Mouse (Mus musculus) A20 (cell line): ENCODE results near the gene Tnrc6c.

Experiments
- DNase-seq: peaks from one replicate; pipeline ENCODE4 v3.0.0-alpha.2; 2011; ENCODE audit warnings: low read depth, low spot score

Tnrc6c gene

DNA sequence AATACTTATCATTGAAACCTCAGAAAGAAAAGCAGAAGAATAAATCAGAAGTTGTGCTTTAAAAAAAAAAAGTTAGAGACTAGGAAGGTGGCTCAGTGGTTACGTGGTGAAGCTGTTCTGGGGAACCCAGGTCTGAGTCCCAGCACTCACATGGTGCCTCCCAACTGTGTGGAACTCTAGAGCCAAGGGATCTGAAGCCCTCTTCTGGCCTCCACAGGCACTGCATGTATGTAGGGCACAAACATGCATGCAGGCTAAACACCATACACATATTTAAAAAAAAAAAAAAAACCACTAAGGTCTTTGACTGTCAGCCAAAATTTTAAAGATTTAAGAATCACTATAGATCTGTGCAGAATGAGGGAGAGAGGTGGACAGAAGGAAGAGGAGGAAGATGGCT is 20.4 kb downstream of the Tnrc6c start:
- DNase-seq = no peak

DNA sequence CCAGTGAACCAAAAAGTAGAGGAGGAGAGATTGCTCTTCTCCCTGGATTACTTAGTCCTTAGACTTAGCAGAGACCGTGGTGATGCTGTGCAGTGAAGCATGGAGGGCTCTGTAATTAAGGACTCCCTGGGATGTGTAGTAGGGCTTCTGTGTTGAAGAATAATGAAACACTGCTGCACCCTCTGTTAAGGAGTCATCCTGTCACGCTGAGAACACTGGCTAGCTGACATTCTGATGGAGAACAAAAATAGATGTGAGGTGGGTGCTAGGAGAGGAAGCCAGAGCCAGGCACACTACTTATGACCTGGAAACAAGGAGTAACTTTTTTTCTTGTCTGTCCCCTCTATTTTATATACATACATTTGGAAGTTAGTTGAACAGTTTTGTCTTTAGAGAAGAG is 22.6 kb downstream of the Tnrc6c start:
- DNase-seq = no peak

DNA sequence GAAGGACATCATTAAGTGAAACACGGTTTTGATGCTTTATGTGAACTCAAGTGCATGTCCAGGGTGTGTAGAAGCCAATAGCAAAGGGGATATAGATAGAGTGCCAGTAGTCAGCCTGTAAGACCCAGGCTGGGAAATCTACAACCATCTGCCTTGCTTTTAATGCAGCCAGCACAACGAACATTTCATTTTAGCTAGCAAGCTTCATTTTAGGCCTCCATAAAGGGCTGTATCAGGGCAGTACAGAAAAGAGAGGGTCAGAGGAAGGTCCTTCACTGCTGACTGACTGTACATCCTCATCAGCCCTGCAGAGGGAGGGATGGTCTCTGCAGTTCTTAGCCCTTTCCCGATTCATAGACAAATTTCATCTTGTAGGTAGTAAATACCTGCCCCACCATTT is 23.0 kb downstream of the Tnrc6c start:
- DNase-seq = no peak

DNA sequence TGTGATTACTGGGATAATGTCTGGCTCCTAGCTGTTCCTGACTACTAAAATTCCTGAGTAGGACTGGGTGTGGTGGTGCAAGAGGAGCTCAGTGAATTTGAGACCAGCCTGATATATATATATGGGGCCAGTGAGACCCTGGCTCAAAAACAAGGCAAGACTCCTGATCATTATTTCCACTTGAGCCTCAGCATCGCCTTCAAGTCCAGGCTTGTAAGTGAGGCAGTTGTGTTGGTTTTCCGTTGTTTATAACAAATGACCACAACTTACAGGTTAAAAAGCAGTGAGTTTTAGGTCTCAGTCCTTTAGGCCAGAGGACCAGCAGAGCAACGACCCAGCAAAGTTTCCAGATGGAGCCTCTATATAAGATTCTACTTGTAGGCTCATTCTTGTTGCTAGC is 23.5 kb downstream of the Tnrc6c start:
- DNase-seq = no peak

DNA sequence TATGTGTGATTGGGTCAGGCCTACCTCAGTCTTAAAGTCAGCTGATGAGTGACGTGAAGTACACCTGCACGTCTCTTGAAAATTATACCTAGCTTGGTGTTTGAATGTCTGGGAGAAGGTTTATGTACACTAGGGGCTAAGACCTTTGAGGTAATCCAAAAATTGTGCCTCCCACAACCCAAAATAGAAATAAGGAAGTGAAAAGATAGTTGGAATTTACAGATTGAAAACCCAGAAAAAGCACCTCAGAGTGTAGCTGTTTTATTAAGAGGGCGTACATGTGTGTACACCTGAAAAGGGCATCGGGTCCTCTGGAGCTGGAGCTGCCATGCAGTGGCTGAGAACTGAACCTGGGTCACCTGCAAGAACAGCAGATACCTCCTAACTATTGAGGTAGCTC is 24.1 kb downstream of the Tnrc6c start:
- no peak for DNase-seq

DNA sequence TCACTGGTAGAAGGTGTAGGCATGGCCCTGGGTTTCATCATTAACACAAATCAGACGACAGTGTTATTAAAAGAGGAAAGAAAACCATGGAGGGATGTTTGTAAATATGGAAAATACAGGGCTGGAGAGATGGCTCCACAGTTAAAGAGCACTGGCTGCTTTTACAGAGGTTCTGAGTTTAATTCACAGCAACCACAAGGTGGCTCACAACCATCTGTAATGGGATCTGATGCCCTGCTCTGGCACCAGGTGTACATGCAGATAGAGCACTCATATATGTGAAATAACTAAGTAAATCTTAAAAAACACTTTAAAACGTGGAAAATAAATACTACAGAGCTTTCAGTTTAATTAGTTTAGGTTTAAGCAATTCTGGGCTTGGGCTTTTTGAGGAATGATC is 24.7 kb downstream of the Tnrc6c start:
- DNase-seq = peak; percentile 51

DNA sequence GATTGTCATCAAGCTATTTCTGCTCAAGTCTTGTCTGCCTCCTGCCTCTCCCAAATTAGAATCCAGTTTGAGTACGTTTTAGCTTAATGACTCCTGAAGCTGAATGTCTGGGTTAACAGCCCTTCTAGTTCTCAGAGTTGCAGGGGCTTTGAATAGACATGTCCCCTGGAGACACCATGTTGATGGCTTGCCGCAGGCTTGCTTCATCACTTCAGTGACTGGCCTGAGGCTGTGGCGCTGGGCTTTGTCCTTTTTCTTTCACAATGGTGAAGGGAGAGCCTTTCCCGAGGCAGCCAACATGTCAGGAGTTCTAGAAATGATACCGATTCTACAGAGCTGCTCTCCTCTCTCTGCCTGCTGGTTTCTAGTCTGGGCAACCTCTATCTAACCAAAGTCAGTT is 30.6 kb downstream of the Tnrc6c start:
- no peak for DNase-seq

DNA sequence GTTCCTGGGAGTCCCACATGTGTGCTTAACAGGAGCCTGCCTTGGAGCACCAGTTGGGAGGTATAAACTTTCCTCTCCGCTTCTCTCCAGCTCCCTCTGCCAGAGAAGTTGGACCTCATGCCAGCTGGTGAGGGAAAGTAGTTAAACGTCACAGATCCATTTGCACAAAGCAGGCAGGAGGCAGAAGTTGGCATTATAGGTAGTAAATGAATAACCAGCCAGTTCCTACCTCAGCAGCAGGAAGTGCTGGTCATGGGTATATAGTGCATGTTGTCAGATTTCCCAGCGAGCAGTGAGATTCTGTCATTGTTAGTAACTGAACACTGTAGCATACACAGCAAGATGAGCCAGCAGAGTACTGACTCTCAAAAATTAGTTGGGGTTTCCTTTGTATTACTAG is 31.4 kb downstream of the Tnrc6c start:
- DNase-seq = no peak

DNA sequence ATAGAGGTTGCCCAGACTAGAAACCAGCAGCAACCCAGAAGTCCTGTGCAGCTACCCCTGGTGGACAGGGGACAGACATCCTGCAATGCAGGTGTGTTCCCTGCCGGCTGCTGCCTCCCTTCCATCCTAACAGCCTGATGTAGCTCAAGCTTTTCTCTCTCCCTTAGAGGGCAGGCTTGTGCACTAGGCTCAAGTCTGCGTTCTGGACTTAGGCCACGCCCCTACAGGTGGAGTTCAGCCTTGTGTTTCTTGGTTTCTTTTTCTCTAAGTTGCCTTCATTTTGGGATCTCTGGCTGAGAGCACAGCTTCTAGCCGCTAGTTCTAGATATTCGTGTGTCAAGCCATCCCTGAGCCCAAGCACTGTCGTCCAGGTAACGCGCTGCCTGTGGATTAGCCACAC is 31.9 kb downstream of the Tnrc6c start:
- DNase-seq = peak; percentile 74

DNA sequence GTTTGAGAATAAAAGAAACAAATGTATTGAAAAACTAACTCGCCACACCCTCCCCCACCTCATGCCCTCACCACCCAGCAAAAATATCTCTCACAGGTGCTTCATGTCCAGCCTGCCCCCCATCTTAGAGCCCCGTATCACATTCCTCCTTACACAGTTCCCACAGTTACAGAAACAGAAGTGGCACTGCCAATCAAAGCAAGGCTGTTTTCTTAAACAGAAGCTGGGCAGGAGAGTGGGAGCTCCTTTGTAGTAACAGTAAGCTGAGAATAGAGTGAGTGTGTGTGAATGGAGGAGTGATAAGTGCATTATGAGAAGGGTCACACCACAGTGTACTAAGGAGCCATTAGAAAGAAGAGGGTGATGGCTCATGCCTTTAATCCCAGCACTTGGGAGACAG is 34.5 kb downstream of the Tnrc6c start:
- no peak for DNase-seq

DNA sequence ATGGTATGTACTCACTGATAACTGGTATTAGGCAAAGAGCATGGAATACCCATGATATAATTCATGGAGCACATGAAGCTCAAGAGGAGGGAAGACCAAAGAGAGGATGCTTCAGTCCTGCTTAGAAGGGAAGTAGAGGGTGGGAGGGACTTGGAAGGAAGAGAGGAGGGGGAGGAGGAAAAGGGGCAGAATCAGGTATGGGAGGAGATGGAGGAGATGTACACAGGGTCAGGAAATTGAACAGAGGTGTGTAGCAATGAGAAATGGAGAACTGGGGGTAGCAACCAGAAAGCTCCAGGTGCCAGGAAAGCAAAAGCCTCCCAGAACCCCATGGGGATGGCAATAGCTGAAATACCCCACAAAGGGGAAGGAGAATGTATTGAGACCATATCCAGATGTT is 37.2 kb downstream of the Tnrc6c start:
- DNase-seq = no peak

DNA sequence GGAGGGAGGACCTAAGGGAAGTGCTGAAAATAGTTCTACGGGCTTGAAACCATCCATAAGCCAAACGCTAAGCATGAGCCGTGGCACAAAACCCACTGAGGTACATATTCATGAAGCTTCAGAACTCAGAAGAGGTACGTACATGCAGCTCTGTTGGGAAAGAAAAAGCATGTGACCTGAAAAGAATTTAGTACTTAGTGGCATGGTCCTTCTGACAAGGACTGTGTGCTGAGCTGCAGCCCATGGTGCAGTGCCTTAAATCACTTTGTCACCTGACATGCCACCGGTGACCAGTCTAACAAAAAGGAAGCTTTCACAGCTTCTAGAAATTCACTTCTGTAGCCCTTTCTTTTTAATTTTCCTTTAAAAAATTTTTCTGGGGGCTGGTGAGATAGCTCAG is 40.0 kb downstream of the Tnrc6c start:
- no peak for DNase-seq

DNA sequence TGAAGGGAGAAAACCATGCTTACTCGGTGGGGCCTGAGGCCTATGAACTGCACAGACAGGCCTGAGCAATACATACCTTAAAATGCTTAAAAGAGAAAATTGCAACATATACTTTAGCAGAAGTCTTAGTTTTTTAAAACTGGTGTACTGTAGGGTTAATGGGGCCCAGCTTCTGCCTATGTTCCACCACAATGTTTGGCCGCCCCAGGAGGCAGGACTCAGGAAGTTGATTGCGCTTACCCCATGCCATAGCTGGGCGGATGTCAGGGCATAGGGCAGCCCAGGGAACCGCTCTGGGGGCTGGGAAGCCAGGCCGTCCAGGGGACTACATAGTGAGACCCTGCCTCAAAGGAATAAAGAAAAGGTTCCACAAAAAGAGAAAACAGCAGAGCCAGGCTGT is 42.5 kb downstream of the Tnrc6c start:
- no peak for DNase-seq

DNA sequence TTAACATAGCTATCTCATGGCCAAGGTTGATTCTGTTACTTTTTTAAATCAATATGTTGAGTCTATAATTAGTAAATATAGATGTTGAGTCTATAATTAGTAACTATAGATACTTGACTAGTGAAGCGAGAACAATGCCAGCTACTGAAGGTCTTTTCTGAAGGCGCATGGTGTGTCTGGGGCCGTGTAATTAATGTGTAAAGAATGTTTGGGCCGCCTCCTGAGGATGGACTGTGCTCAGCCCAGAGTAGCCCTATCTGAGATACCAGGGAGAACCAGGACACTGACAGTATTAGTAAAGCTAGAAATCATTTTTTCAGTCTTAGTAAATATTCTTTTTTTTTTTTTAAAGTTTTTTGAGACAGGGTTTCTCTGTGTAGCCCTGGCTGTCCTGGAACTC is 46.8 kb downstream of the Tnrc6c start:
- DNase-seq = no peak

DNA sequence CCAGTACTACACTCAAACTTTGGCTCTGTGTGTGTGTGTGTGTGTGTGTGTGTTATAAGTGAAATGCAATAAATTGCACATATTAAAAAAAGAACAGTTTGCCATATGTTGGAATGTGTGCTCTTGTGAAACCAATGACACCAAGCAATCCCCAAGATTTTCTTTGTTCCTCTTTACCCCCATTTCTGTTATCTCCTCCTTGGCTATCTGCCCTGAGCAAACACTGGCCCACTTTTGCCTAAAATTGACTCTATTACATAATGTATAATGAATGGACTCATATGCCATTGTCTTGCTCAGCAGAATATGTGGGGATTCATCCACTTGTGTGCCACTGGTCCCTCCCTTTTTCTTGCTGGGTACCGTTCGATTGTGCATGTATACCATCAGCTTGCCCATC is 52.2 kb downstream of the Tnrc6c start:
- DNase-seq = no peak

DNA sequence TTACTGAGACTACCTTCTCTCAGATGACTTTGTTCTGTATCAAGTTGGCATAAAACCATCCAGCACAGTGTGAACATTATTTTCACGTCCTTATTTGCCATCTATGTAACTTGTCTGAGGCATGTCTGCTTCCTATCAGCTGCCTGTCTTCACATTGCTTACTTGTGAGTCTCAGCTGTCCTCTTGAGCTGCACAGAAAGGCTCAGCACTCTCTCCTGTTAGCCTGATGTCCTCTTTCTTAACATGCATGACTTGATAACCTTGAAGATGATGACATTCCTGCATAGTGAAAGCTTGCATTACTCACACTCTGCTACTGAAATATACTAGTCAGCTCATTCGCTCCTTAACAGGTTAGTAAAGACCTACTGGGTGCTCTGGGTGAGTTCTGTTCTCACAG is 53.1 kb downstream of the Tnrc6c start:
- DNase-seq = no peak

DNA sequence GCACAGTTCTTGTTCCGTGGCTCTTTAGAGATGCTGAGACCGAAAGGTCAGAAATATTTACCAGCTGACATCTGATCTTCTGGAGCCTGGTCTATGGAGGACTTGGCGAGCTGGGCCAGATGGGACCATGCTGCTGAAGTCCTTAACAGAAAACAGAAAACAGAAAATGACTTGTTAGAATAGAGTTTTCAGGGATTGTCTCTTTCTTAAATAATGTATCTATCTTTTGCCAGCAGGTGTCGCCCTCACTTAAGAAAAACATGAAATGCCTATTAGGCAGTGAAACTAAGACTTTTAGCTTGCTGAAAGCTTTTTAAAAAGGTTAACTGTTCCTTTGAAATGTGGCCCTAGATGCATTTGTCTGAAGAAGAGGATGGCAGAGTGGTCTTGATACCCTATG is 55.2 kb downstream of the Tnrc6c start:
- DNase-seq = peak; percentile 77

DNA sequence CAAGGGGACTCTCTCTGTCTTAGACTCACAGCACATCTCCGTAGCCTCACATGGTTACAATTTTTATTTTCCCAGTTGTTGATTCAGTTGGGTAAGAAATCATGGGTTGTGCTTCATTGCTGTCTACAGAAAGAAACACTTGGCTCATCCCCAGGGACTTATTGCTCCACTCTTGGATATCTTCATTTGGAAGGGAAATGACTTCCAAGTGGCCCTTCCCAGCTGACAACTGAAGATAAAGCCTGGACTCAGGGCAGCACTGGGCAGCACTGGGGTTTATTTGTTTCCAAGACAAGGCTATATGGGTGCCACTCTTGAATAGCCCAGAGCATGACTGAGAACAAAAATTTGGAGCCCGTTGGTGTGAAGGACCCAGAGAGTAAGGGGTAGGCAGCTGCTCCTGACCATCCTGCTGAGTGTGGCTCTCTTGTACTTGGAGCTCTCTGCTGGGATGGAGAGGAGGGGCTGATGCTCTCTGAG is 56.8 kb downstream of the Tnrc6c start:
- no peak for DNase-seq

DNA sequence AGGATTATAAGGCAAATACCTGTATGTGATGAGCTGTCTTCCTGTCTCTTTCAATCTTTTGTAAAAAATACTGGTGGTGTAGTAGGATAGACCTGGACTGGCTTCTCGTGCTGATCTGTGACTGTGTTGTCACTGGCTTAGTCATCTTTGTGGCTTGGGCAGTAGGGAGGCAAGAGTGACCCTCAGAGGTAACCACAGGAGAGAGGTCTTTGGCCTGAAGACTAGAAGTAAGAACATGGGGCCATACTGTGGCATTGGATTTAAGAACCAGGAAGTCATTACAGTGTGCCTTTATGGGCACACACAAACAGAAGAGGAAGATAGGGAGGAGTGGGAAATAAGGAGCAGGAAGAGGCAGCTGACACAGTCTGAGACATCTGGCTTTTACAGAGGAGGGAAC is 58.0 kb downstream of the Tnrc6c start:
- DNase-seq = no peak

DNA sequence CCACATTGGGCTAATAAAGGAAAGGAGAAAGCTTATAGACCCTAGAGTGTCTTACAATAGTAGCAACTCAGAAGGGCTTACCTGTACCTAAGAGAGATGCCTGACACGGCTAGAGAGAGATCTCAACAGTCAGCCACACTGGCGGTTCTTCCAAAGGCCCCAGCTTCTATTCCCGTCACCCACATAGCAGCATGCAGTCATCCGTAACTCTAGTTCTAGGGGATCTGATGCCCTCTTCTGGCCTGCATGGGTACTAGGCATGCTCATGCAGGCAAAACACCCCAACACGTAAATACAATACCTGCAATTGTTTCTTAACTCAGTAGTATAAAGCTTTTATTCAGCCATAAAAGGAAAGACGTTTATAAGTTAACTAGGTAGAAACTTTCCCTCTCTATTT is 59.3 kb downstream of the Tnrc6c start:
- DNase-seq = no peak

DNA sequence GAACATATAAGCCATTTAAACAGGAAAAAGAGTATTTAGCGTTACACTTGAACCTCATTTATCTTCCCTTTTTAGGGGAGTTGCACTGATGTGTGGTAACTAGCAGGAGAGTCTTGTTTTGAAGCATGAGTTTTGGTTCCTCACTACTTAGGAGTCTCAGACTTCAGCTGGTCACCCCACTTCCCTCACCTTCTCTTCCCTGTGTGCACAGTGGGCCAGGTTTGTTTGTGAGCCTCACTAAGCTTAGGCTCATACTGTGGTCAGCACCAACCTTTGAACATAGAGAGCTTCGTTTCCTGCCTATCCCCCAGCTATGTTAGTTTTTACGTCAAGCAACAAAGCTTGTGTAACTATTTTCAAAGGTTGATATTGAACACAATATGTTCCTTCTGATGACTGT is 64.7 kb downstream of the Tnrc6c start:
- peak; percentile 55 for DNase-seq

DNA sequence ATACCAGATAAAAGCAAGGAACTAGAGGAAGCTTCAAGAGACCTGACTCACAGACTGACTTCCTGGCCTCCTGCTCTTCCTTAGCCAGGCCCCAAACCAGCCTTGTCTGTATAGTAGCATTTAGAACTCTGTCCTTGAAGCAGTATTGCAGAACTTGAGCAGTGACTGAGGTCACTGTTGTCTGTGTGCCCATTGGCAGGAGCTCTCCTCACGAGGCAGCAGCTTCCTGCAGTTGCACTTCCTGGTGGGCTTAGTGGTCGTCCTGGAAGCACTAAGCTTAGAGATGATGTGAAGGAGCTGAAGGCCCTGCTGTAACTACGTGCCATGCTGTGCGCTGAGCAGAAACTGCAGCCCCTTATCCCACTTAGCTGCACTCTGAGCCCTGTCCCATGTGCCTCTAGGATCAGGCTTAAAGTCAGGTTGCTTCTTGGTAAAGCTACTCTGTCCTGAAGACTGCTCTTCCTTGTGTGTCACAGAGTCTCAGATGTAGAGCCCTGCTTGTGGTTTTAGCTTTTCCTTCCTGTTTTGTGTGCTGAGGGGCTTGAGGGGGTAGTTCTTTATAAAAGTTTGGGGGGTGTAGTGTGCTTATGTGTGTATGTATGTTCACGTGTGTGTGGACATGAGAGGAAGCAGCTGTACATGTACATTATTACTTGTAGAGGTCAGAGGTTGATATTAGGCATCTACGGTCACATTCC is 70.7 kb downstream of the Tnrc6c start:
- DNase-seq = no peak

DNA sequence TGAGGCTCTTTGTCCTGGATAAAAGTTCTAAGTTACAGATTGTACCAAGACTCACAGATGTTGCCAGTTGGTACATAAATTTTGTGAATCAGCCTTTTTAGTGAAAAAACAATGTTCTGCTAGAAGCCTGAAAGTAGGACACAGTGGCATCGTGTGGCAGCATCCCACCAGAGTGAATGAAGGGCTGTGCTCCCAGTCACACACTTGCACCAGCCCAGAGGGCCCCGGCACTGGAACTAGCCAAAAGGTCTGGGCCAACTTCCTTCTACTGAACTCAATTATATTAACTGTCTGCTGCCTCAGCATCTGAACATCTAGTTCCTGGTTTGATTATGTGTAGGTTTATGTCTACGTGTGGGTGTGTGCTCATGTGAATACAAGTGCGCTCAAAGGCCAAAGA is 72.9 kb downstream of the Tnrc6c start:
- no peak for DNase-seq

DNA sequence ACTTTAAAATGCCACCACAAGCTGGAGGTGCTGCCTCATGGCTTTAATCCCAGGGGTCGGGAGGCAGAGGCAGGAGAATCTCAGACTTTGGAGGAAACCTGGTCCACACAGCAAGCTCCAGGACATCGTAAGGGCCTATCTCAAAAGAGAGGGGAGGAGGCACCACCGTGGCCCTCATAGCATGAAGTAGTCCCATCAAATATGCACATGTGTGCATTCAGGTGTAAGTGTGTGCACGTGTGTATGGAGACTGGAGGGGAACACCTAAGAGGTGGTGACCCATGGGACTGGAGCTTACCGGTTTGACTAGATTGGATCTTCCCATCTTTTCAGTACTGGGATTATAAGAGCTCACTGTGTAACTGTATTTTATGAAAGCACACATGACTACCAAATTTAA is 74.2 kb downstream of the Tnrc6c start:
- no peak for DNase-seq
